Mouse (Mus musculus): ENCODE data around the gene Ap5b1. TPM values are rescaled to one million over a fixed set of nuclear protein-coding genes. Genes with fewer than 3 reads are reported as not detected.

Gene Ap5b1
- total RNA-seq, 1 experiment, result 6.4 TPM

DNA sequence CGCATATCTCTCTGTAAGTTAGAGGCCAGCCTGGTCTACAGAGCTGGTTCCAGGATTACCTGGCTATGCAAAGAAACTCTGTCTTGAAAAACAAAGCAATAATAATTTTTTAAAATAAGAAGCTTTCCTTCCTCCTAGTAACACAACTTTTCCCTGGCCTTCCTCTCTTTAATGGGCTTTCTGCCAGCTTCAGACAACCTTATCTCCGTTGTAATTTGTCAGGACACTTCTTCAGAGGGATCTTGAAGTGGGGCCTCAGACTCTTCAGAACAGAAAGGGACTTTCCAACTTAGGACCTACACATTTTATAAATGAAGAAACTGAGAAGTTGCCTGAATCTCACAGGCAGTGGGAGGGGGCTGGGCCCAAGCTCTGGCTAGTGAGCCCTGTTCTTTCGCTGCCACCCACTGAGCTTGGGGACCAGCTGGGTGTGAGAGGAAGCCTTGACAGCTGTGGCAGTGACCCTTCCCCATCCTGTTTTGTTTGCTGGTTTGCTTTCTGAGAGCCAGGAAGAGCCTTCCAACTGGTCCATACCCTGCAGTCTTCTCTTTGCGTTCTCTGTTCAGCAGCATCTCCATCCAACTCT lies 20.3 kb upstream of the Ap5b1 start:
- no peak overlapping the region for H3K27ac ChIP-seq (ENCODE audit: insufficient read depth, low read depth, low read length, poor library complexity, severe bottlenecking)
- H3K36me3 ChIP-seq (ENCODE audit: control insufficient read depth, insufficient read depth, low read length, poor library complexity, severe bottlenecking), result peaks cover 2% of the 10 kb centered on the region; the same call in 1 of the 2 replicates
- no peak for DNase-seq (ENCODE audit: low read depth, low spot score)
- peaks cover 0 to 3% of the 10 kb centered on the region in 2 experiments; a peak in 2 of 4 replicates for H3K4me1 ChIP-seq (ENCODE audit: control insufficient read depth in 2 of 2, insufficient read depth in 2 of 2, low read length in 2 of 2, poor library complexity in 1 of 2)
- no peak overlapping the region for H3K4me3 ChIP-seq (ENCODE audit: insufficient read depth in 1 of 2, low read depth in 1 of 2, low read length in 2 of 2, poor library complexity in 1 of 2, severe bottlenecking in 1 of 2)
- no peaks in the 10 kb centered on the region for H3K9me3 ChIP-seq (ENCODE audit: control insufficient read depth, insufficient read depth, low read depth, low read length)
- TF ChIP-seq MAFK (IDR thresholded peaks at IDR 0.05; ENCODE audit: insufficient read depth, low read depth, low read length) (no peak), CHD2 (IDR thresholded peaks at IDR 0.05; ENCODE audit: low read depth, low read length) (no peak)
- in situ Hi-C loops (cut with MboI; ENCODE audit: low sequenced_read_pairs in 2 of 2, unreplicated experiment in 2 of 2), result no loop called here
- no peak overlapping the region for H3K9ac ChIP-seq (ENCODE audit: insufficient read depth, low read depth, low read length, poor library complexity, severe bottlenecking)

DNA sequence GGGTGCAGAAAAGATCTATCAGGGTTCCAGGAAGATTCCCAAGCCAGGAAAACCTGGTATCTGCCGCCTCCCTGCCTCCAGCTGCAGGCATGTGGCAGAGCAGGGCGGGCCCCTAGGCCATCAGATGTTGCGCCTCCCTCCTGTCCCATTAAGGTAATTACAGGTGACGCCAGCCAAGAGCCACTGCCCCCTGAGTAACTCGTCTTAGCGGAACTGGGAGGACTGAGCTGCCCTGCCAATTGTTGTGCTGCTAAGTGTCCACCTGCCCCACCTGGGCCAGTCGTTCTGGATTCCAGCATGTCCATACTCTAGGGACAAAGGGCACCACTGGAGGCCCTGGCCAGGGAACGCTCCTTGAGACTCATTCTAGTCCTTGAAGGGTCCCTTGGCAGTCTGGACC lies 14.0 kb upstream of the Ap5b1 start:
- H3K9me3 ChIP-seq (ENCODE audit: control insufficient read depth, insufficient read depth, low read depth, low read length), result no peaks in the 10 kb centered on the region
- no peak overlapping the region for H3K27ac ChIP-seq (ENCODE audit: insufficient read depth, low read depth, low read length, poor library complexity, severe bottlenecking)
- H3K4me1 ChIP-seq (ENCODE audit: control insufficient read depth in 2 of 2, insufficient read depth in 2 of 2, low read length in 2 of 2, poor library complexity in 1 of 2), result peaks cover 6 to 19% of the 10 kb centered on the region in 2 experiments; a peak in 3 of 4 replicates
- TF ChIP-seq CHD2 (IDR thresholded peaks at IDR 0.05; ENCODE audit: low read depth, low read length) (no peak), MAFK (IDR thresholded peaks at IDR 0.05; ENCODE audit: insufficient read depth, low read depth, low read length) (no peak), ZNF384 (IDR thresholded peaks at IDR 0.05; ENCODE audit: low read depth, low read length) (no peak), ZC3H11A (IDR thresholded peaks at IDR 0.05; ENCODE audit: borderline replicate concordance, low read depth, low read length) (no peak), HCFC1 (IDR thresholded peaks at IDR 0.05; ENCODE audit: borderline replicate concordance, insufficient read depth, low read length) (no peak)
- H3K9ac ChIP-seq (ENCODE audit: insufficient read depth, low read depth, low read length, poor library complexity, severe bottlenecking), result no peak overlapping the region
- peaks cover 2% of the 10 kb centered on the region; the same call in 1 of the 2 replicates for H3K36me3 ChIP-seq (ENCODE audit: control insufficient read depth, insufficient read depth, low read length, poor library complexity, severe bottlenecking)
- in situ Hi-C loops (cut with MboI; ENCODE audit: low sequenced_read_pairs in 2 of 2, unreplicated experiment in 2 of 2), result no loop called here
- no peak overlapping the region; a peak in 1 of 4 replicates for H3K4me3 ChIP-seq (ENCODE audit: insufficient read depth in 1 of 2, low read depth in 1 of 2, low read length in 2 of 2, poor library complexity in 1 of 2, severe bottlenecking in 1 of 2)
- DNase-seq (ENCODE audit: low read depth, low spot score), result no peak

GRCm38 (mm10) chr19:5554212-5554611 lies 13.6 kb upstream of the Ap5b1 start:
- H3K4me3 ChIP-seq (ENCODE audit: insufficient read depth in 1 of 2, low read depth in 1 of 2, low read length in 2 of 2, poor library complexity in 1 of 2, severe bottlenecking in 1 of 2), result peak overlapping the region; percentile 43 to 46; a peak in 2 of 4 replicates
- TF ChIP-seq MAFK (IDR thresholded peaks at IDR 0.05; ENCODE audit: insufficient read depth, low read depth, low read length) (no peak), CHD2 (IDR thresholded peaks at IDR 0.05; ENCODE audit: low read depth, low read length) (no peak), ZC3H11A (IDR thresholded peaks at IDR 0.05; ENCODE audit: borderline replicate concordance, low read depth, low read length) (no peak), ZNF384 (IDR thresholded peaks at IDR 0.05; ENCODE audit: low read depth, low read length) (no peak)
- H3K9me3 ChIP-seq (ENCODE audit: control insufficient read depth, insufficient read depth, low read depth, low read length), result no peaks in the 10 kb centered on the region
- in situ Hi-C loops (cut with MboI; ENCODE audit: low sequenced_read_pairs in 2 of 2, unreplicated experiment in 2 of 2), result no loop called here
- H3K9ac ChIP-seq (ENCODE audit: insufficient read depth, low read depth, low read length, poor library complexity, severe bottlenecking), result peak overlapping the region; percentile 4; the same call in 1 of the 2 replicates
- H3K36me3 ChIP-seq (ENCODE audit: control insufficient read depth, insufficient read depth, low read length, poor library complexity, severe bottlenecking), result peaks cover 2% of the 10 kb centered on the region; the same call in 1 of the 2 replicates
- no peak overlapping the region for H3K27ac ChIP-seq (ENCODE audit: insufficient read depth, low read depth, low read length, poor library complexity, severe bottlenecking)
- H3K4me1 ChIP-seq (ENCODE audit: control insufficient read depth in 2 of 2, insufficient read depth in 2 of 2, low read length in 2 of 2, poor library complexity in 1 of 2), result peaks cover 6 to 19% of the 10 kb centered on the region in 2 experiments
- DNase-seq (ENCODE audit: low read depth, low spot score), result no peak

DNA sequence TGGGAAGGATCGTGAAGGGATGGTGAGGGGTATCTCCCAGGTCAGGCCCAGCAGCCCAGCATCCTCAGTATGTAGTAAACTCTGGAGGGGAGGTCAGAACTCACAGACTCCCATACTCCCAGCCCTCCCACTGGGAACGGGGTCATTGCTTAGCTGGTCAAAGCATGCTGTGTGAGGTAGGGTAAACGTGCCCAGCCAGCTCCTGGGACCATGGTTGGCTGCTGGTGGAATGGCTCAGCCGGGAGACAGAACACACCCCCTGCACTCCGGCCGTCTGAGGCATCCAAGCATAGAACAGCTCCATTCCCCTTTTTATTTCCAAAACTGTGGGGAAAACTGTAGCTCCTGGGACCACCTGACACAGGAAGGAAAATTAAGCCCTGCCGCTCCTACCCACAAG lies 9.7 kb upstream of the Ap5b1 start:
- TF ChIP-seq ZNF384 (IDR thresholded peaks at IDR 0.05; ENCODE audit: low read depth, low read length), result no peak
- TF ChIP-seq HCFC1 (IDR thresholded peaks at IDR 0.05; ENCODE audit: borderline replicate concordance, insufficient read depth, low read length), result no peak
- no peak for TF ChIP-seq MAFK (IDR thresholded peaks at IDR 0.05; ENCODE audit: insufficient read depth, low read depth, low read length)
- no peak for TF ChIP-seq CHD2 (IDR thresholded peaks at IDR 0.05; ENCODE audit: low read depth, low read length)
- no peak for TF ChIP-seq ZC3H11A (IDR thresholded peaks at IDR 0.05; ENCODE audit: borderline replicate concordance, low read depth, low read length)
- in situ Hi-C loops (cut with MboI; ENCODE audit: low sequenced_read_pairs in 2 of 2, unreplicated experiment in 2 of 2), result no loop called here
- H3K9ac ChIP-seq (ENCODE audit: insufficient read depth, low read depth, low read length, poor library complexity, severe bottlenecking), result no peak overlapping the region

DNA sequence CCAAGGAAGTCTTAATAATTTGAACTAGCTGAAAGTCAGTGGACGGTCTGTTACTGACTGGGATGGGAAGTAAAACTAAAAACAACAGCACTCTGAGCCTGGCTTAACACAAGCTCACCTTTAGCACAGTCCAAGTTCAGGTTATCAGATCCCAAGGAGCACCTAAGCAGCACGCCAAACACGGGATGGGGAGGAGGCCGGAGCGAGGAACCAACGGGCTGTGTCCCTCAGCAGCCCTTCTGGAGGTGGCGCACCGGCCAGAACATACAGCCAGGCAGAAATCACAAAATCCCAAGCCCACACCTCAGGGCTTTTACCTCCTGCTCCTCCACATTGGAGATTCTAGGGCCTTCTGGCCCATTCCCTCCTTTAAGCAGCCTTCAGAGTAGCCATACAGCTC lies 9.1 kb upstream of the Ap5b1 start:
- H3K9ac ChIP-seq (ENCODE audit: insufficient read depth, low read depth, low read length, poor library complexity, severe bottlenecking), result no peak overlapping the region
- TF ChIP-seq CHD2 (IDR thresholded peaks at IDR 0.05; ENCODE audit: low read depth, low read length), result no peak
- no peak for TF ChIP-seq MAFK (IDR thresholded peaks at IDR 0.05; ENCODE audit: insufficient read depth, low read depth, low read length)
- no peak for TF ChIP-seq HCFC1 (IDR thresholded peaks at IDR 0.05; ENCODE audit: borderline replicate concordance, insufficient read depth, low read length)
- TF ChIP-seq ZC3H11A (IDR thresholded peaks at IDR 0.05; ENCODE audit: borderline replicate concordance, low read depth, low read length), result no peak
- no peak for TF ChIP-seq ZNF384 (IDR thresholded peaks at IDR 0.05; ENCODE audit: low read depth, low read length)

More for the DNA sequence above, 9.7 kb upstream of the Ap5b1 start:
- no peak overlapping the region for H3K27ac ChIP-seq (ENCODE audit: insufficient read depth, low read depth, low read length, poor library complexity, severe bottlenecking)
- H3K9me3 ChIP-seq (ENCODE audit: control insufficient read depth, insufficient read depth, low read depth, low read length), result no peaks in the 10 kb centered on the region
- no peak overlapping the region for H3K4me3 ChIP-seq (ENCODE audit: insufficient read depth in 1 of 2, low read depth in 1 of 2, low read length in 2 of 2, poor library complexity in 1 of 2, severe bottlenecking in 1 of 2)
- no peaks in the 10 kb centered on the region for H3K36me3 ChIP-seq (ENCODE audit: control insufficient read depth, insufficient read depth, low read length, poor library complexity, severe bottlenecking)
- DNase-seq (ENCODE audit: low read depth, low spot score), result no peak
- H3K4me1 ChIP-seq (ENCODE audit: control insufficient read depth in 2 of 2, insufficient read depth in 2 of 2, low read length in 2 of 2, poor library complexity in 1 of 2), result peaks cover 4 to 24% of the 10 kb centered on the region in 2 experiments; a peak in 3 of 4 replicates

More for the DNA sequence above, 9.1 kb upstream of the Ap5b1 start:
- Histone ChIP-seq H3K27ac (ENCODE audit: insufficient read depth, low read depth, low read length, poor library complexity, severe bottlenecking) (no peak overlapping the region), H3K9me3 (ENCODE audit: control insufficient read depth, insufficient read depth, low read depth, low read length) (no peaks in the 10 kb centered on the region), H3K4me3 (ENCODE audit: insufficient read depth in 1 of 2, low read depth in 1 of 2, low read length in 2 of 2, poor library complexity in 1 of 2, severe bottlenecking in 1 of 2) (no peak overlapping the region), H3K36me3 (ENCODE audit: control insufficient read depth, insufficient read depth, low read length, poor library complexity, severe bottlenecking) (no peaks in the 10 kb centered on the region), H3K4me1 (ENCODE audit: control insufficient read depth in 2 of 2, insufficient read depth in 2 of 2, low read length in 2 of 2, poor library complexity in 1 of 2) (peaks cover 0 to 18% of the 10 kb centered on the region in 2 experiments; a peak in 2 of 4 replicates)
- in situ Hi-C loops (cut with MboI; ENCODE audit: low sequenced_read_pairs in 2 of 2, unreplicated experiment in 2 of 2), result no loop called here
- no peak for DNase-seq (ENCODE audit: low read depth, low spot score)

Data from ES-E14 (cell line).